Mouse (Mus musculus): ENCODE results near the gene Rere. TPM values are rescaled to one million over a fixed set of nuclear protein-coding genes. Genes with fewer than 3 reads are reported as not detected.

Gene Rere
- total and polyA plus RNA-seq, 3 experiments: 3.1 to 36.5 (median 8.7) TPM

DNA sequence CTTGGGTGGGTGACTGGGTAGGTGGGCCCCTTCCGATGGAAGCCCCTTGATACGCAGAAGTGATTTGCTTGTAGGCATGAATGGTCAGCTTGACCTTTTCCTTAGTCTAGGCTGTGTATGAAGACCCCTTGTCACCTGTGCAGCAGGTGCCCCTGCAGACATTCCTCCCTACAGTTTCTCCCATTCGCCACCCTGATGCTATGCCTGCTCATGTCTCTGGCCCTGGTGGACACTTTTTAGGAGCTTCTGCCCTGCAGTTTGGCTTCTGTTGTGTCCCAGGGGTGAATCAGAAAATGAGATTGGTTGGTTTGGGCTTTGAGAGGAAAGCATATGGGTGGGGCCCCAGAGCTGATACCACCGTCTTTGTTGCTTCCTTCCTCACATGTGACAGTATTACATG is 343.5 kb downstream of the Rere start:
- Histone ChIP-seq H3K27ac (ENCODE audit: insufficient read depth, low read depth) (no peak overlapping the region), H3K27me3 (replicated peaks) (no peaks in the 10 kb centered on the region), H3K4me2 (ENCODE audit: insufficient read depth, low read depth, poor library complexity, severe bottlenecking) (no peak overlapping the region), H3K9me3 (replicated peaks; ENCODE audit: low read length) (no peaks in the 10 kb centered on the region), H3K9ac (ENCODE audit: insufficient read depth, low read depth) (no peak overlapping the region), H3K36me3 (replicated peaks in 1 of 2; ENCODE audit: control insufficient read depth in 1 of 2, insufficient read depth in 1 of 2, low read length in 1 of 2) (peaks cover 8 to 28% of the 10 kb centered on the region in 2 experiments), H3K4me3 (replicated peaks in 1 of 3; ENCODE audit: low read depth in 2 of 3, low read length in 2 of 3, poor library complexity in 1 of 3) (no peak overlapping the region), H3K4me1 (ENCODE audit: control insufficient read depth in 1 of 2, insufficient read depth in 2 of 2) (peaks cover 0 to 11% of the 10 kb centered on the region in 2 experiments; a peak in 2 of 4 replicates), H3K79me2 (replicated peaks; ENCODE audit: control insufficient read depth, extremely low read depth, insufficient read depth, poor library complexity, severe bottlenecking) (no peaks in the 10 kb centered on the region)
- dilution Hi-C loops (cut with MboI; ENCODE audit: extremely low pct_ligation_motif_present, extremely low pct_unique_long_range_greater_than_20kb, low sequenced_read_pairs): no loop called here
- no peak for DNase-seq (ENCODE audit: extremely low read depth)
- in situ Hi-C loops (cut with MboI; ENCODE audit: low pct_ligation_motif_present, low pct_unique_long_range_greater_than_20kb, low sequenced_read_pairs): loop anchor here (10.0 kb wide), 1 partner anchor 370 kb away; no protein-coding TSS in a partner anchor
- TF ChIP-seq ZC3H11A (IDR thresholded peaks at IDR 0.05; ENCODE audit: low read depth, low read length): no peak
- TF ChIP-seq ZKSCAN1 (IDR thresholded peaks at IDR 0.05; ENCODE audit: borderline replicate concordance, low read depth, low read length): no peak
- no peak for TF ChIP-seq MAZ (IDR thresholded peaks at IDR 0.05; ENCODE audit: low read depth, low read length)
- TF ChIP-seq POLR2AphosphoS2 (IDR thresholded peaks at IDR 0.05; ENCODE audit: low read depth, low read length): no peak
- no peak for TF ChIP-seq HCFC1 (IDR thresholded peaks at IDR 0.05; ENCODE audit: low read depth, low read length)
- no peak for TF ChIP-seq MEF2A (IDR thresholded peaks at IDR 0.05; ENCODE audit: borderline replicate concordance, low read depth, low read length)

DNA sequence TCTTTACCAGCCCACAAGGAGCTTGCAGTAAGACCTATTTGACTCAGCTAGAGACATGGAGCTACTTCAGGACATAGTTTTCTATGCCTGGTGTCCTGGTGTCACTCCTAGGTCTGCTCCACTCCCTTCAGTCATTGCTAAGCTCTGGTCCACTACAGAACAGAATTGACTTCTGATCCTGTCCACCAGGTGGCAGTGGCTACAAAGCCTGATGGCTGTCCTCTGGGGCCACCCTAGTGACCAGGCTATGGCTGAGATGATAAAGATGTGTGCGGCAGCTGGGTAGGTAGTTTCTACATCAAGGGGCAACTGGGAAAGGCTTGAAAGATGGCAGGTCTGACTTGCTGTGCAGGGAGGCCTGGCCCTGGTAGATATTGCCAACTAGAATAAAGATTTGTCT is 344.0 kb downstream of the Rere start:
- no peak overlapping the region for H3K4me3 ChIP-seq (replicated peaks in 1 of 3; ENCODE audit: low read depth in 2 of 3, low read length in 2 of 3, poor library complexity in 1 of 3)
- H3K27me3 ChIP-seq (replicated peaks): no peaks in the 10 kb centered on the region
- TF ChIP-seq SMC3 (IDR thresholded peaks at IDR 0.05; ENCODE audit: low read depth, low read length): peak; percentile 47
- no peak for TF ChIP-seq ELF1 (IDR thresholded peaks at IDR 0.05; ENCODE audit: low read depth, low read length)
- peak; percentile 47 for TF ChIP-seq RAD21 (IDR thresholded peaks at IDR 0.05; ENCODE audit: low read depth, low read length)
- no peak for TF ChIP-seq ZKSCAN1 (IDR thresholded peaks at IDR 0.05; ENCODE audit: borderline replicate concordance, low read depth, low read length)
- no peak for TF ChIP-seq POLR2AphosphoS2 (IDR thresholded peaks at IDR 0.05; ENCODE audit: low read depth, low read length)
- TF ChIP-seq ETS1 (conservative IDR thresholded peaks at IDR 0.05; ENCODE audit: low read depth, low read length): no peak
- TF ChIP-seq CTCF (conservative IDR thresholded peaks at IDR 0.05 in 1 of 2, IDR thresholded peaks at IDR 0.05 in 1 of 2; ENCODE audit: low read depth in 2 of 2, low read length in 2 of 2): peak in 1 of 2 experiments; percentile 70; a peak in 2 of 4 replicates
- peaks cover 0 to 11% of the 10 kb centered on the region in 2 experiments; a peak in 2 of 4 replicates for H3K4me1 ChIP-seq (ENCODE audit: control insufficient read depth in 1 of 2, insufficient read depth in 2 of 2)
- peak; percentile 34 for DNase-seq (ENCODE audit: extremely low read depth)
- no peaks in the 10 kb centered on the region for H3K79me2 ChIP-seq (replicated peaks; ENCODE audit: control insufficient read depth, extremely low read depth, insufficient read depth, poor library complexity, severe bottlenecking)
- H3K36me3 ChIP-seq (replicated peaks in 1 of 2; ENCODE audit: control insufficient read depth in 1 of 2, insufficient read depth in 1 of 2, low read length in 1 of 2): peaks cover 7 to 23% of the 10 kb centered on the region in 2 experiments
- no peaks in the 10 kb centered on the region for H3K9me3 ChIP-seq (replicated peaks; ENCODE audit: low read length)
- dilution Hi-C loops (cut with MboI; ENCODE audit: extremely low pct_ligation_motif_present, extremely low pct_unique_long_range_greater_than_20kb, low sequenced_read_pairs): no loop called here
- H3K4me2 ChIP-seq (ENCODE audit: insufficient read depth, low read depth, poor library complexity, severe bottlenecking): no peak overlapping the region
- no peak overlapping the region for H3K9ac ChIP-seq (ENCODE audit: insufficient read depth, low read depth)
- no peak overlapping the region for H3K27ac ChIP-seq (ENCODE audit: insufficient read depth, low read depth)
- in situ Hi-C loops (cut with MboI; ENCODE audit: low pct_ligation_motif_present, low pct_unique_long_range_greater_than_20kb, low sequenced_read_pairs): loop anchor here (10.0 kb wide), 1 partner anchor 371 kb away; no protein-coding TSS in a partner anchor

Data from CH12.LX (cell line).